In the genomic region with DNA sequence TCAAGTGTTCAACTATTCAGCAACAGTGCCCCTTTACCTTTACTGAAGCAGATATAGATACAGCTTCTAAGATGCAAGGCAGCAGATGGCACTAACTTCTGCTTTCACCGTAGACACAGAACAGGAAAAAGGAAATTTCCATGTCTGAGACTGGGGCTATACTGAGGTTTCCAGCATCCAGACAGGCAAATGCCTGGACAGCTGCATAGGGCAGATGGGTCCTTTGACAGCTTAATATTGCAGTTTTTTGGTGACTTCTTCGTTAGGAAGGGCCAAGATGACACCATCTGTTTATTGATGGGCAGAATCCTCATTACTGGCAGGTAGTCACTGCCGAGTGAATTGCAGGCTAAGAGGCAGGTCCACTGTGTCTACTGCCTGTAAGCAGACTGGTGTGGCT, we compare ENCODE assay signal across 13 mouse cellular contexts.
DNase-seq lines count a peak whose midpoint lies in the region; ATAC-seq and TF ChIP-seq lines count a peak whose summit lies in the region.
"Had no signal": no experiment of that assay in that cellular context is flagged by ENCODE, and none has a peak within 500 bp of the region (broad histone marks: within the 10 kb centered on the region; RNA-seq: fewer than 3 reads in every experiment).

No protein-coding gene starts in this region.

- no peaks in the 10 kb centered on the region for H3K4me1 ChIP-seq in lung, postnatal 0 days (ENCODE audit: insufficient read depth, low read depth, low read length)
- H3K4me1 ChIP-seq: intestine, embryonic 15.5 days; liver, embryonic 13.5 days; neural tube, embryonic 12.5 days had no signal

- no peaks in the 10 kb centered on the region for H3K9me3 ChIP-seq in lung, postnatal 0 days (ENCODE audit: low read length)
- H3K9me3 ChIP-seq: intestine, embryonic 15.5 days; liver, embryonic 13.5 days; neural tube, embryonic 12.5 days had no signal

- no peak overlapping the region for H3K9ac ChIP-seq in lung, postnatal 0 days (replicated peaks; ENCODE audit: low read depth)
- H3K9ac ChIP-seq: intestine, embryonic 15.5 days; liver, embryonic 13.5 days; neural tube, embryonic 12.5 days had no signal

- peak; percentile 23 to 33 for DNase-seq in layer of hippocampus, adult 2 months (ENCODE audit: low spot score in 2 of 2)
- DNase-seq in layer of hippocampus, postnatal 36 days = no peak
- peak; percentile 84 for DNase-seq in brain, embryonic 14.5 days (ENCODE audit: low read depth)
- peak; percentile 69 to 71 for DNase-seq in cerebellum, postnatal 10 days
- DNase-seq in layer of hippocampus, adult 9-11 months = peak; percentile 65
- DNase-seq in adrenal gland, postnatal 36 days = no peak
- no peak for DNase-seq in lung, postnatal 0 days (ENCODE audit: low spot score)
- DNase-seq in heart, postnatal 14 days = no peak
- DNase-seq: liver, embryonic 13.5 days had no signal

- H3K4me2 ChIP-seq in lung, postnatal 0 days (replicated peaks; ENCODE audit: low read depth, low read length) = no peak overlapping the region
- H3K4me2 ChIP-seq: intestine, embryonic 15.5 days; liver, embryonic 13.5 days; neural tube, embryonic 12.5 days had no signal

- ATAC-seq in lung, postnatal 0 days = no peak
- ATAC-seq: intestine, embryonic 15.5 days had no signal

- H3K4me3 ChIP-seq in layer of hippocampus, adult 2 months = no peak overlapping the region
- H3K4me3 ChIP-seq in lung, postnatal 0 days (ENCODE audit: low read depth, low read length) = no peak overlapping the region
- H3K4me3 ChIP-seq: erythroblast, embryonic 14.5 days; intestine, embryonic 15.5 days; liver, embryonic 13.5 days; neural tube, embryonic 12.5 days had no signal

- TF ChIP-seq EP300 in lung, postnatal 0 days (IDR thresholded peaks at IDR 0.05) = no peak

- TF ChIP-seq POLR2A in brain, embryonic 14.5 days (IDR thresholded peaks at IDR 0.05; ENCODE audit: borderline replicate concordance, extremely low read depth, insufficient read depth, insufficient read length, poor library complexity, severe bottlenecking) = no peak

- no peaks in the 10 kb centered on the region for H3K36me3 ChIP-seq in lung, postnatal 0 days (ENCODE audit: insufficient read depth, low read length)
- H3K36me3 ChIP-seq: intestine, embryonic 15.5 days; liver, embryonic 13.5 days; neural tube, embryonic 12.5 days had no signal

- 57% methylated on average over 3 of the region's 3 CpGs for WGBS in lung, postnatal 0 days

- H3K27me3 ChIP-seq in lung, postnatal 0 days (replicated peaks; ENCODE audit: insufficient read depth, low read length) = no peaks in the 10 kb centered on the region
- H3K27me3 ChIP-seq: intestine, embryonic 15.5 days; liver, embryonic 13.5 days had no signal

- TF ChIP-seq CTCF in layer of hippocampus, adult 2 months (conservative IDR thresholded peaks at IDR 0.05) = no peak
- TF ChIP-seq CTCF in brain, embryonic 14.5 days (IDR thresholded peaks at IDR 0.05; ENCODE audit: borderline replicate concordance, extremely low read depth, insufficient read depth, insufficient read length) = no peak
- no peak for TF ChIP-seq CTCF in lung, postnatal 0 days (IDR thresholded peaks at IDR 0.05)

- intact Hi-C loops in heart, postnatal 14 days (cut with DNase I) = no loop called here

- peak overlapping the region; percentile 78 for H3K27ac ChIP-seq in layer of hippocampus, adult 2 months
- no peak overlapping the region for H3K27ac ChIP-seq in lung, postnatal 0 days (ENCODE audit: low read length)
- H3K27ac ChIP-seq: intestine, embryonic 15.5 days; liver, embryonic 13.5 days; macrophage; neural tube, embryonic 12.5 days had no signal

Comparison
In these comparisons a context has a peak if more than half of its experiments do, and no peak if none do; other contexts are left out.
1. DNase-seq: peak in layer of hippocampus, adult 2 months (2 of 2), brain, embryonic 14.5 days (single experiment), cerebellum, postnatal 10 days (2 of 2) and layer of hippocampus, adult 9-11 months (single experiment); none in layer of hippocampus, postnatal 36 days (0 of 2), adrenal gland, postnatal 36 days (0 of 2), lung, postnatal 0 days (single experiment) and heart, postnatal 14 days (0 of 2).